Mouse (Mus musculus) T-helper 17 cell (primary cell): ENCODE data around the gene Slco3a1.

Experiments used
- in situ Hi-C, 2 experiments: fragments of 300-600 bp; cut with MboI, MseI; formaldehyde crosslinking; loops; 1 replicate in 1 of 2; 2 replicates in 1 of 2; pipeline ENCODE4 v1.15.1; 2025; ENCODE audit warnings: high pct_unique_total_duplicates in 2 of 2

Slco3a1 gene

DNA sequence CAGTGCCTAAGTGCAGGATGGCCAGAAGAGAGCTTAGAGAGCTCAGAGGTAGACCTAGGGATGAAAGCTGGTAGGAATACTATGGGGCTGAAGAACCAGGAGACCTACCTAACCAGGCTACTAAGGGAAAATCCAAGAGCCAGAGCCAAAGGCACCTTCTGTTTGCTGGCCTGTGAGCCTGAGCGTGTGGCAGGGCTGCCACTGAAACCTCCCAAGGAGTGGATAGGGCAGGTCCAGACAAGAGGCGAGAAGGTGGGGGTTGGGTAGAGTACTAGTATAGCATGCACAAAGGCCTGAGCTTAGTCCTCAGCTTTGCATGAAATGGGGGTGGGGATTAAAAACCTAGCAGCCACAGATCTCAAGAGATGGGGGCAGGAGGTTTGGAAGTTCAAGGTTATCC is 156.3 kb downstream of the Slco3a1 start:
- in situ Hi-C loops = no loop called here

DNA sequence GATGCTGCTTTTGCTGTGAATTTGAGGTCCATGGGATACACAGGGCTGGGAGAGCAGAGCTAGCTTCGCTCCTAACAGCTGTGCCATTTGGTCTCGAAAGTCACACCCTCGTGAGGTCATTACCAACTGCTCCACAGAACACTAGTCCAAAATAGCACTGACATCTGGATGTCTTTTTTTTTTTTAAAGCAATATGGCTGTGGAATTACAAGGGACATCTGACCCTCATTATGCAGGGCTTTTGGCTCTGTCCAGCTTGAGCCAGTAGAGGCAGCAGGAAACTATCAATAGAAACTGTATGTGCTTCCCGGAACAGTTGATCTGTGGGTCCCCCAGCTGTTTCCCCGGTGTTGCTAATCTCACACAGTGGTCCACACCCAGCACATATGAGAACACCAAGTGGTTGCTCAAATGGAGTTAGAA is 163.1 kb downstream of the Slco3a1 start:
- in situ Hi-C loops = no loop called here

DNA sequence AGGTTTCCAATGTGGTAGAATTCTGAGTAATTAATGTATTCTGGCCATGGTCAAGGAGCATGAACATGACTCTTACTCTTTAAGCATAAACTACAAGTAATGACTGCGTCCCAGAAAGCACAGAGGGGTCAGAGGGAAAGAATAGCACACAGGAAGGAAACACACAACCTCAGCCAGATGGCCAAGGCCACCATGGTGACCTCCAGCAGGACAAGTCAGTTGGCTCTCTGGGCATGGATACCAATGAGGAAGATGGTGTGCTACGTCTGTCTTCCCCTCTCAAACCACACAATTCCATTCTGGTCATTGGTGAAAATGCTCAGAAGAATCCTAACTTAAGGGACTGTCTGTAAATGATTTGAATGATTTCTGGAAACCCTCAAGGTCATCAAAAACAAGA is 165.0 kb downstream of the Slco3a1 start:
- in situ Hi-C loops = no loop called here

DNA sequence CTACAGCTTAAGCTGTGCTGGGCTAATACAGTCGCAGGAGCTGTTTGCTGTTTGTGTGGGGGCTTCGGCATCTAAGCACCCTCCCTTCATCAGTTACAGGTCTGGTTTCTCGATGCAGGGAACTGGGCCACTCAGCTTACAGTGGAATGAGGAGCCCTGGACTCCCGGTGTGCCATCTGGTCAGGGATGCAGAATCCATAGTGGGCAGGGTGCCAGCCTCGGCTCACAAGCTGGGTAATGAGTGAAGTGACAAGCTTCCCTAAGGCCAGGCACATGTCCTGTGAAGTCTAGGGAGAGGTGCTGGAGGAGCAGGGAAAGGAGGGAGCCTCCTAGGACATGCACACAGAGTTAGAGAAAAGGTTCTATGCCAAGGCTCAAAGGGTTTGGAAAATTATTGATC is 168.3 kb downstream of the Slco3a1 start:
- in situ Hi-C loops = no loop called here

DNA sequence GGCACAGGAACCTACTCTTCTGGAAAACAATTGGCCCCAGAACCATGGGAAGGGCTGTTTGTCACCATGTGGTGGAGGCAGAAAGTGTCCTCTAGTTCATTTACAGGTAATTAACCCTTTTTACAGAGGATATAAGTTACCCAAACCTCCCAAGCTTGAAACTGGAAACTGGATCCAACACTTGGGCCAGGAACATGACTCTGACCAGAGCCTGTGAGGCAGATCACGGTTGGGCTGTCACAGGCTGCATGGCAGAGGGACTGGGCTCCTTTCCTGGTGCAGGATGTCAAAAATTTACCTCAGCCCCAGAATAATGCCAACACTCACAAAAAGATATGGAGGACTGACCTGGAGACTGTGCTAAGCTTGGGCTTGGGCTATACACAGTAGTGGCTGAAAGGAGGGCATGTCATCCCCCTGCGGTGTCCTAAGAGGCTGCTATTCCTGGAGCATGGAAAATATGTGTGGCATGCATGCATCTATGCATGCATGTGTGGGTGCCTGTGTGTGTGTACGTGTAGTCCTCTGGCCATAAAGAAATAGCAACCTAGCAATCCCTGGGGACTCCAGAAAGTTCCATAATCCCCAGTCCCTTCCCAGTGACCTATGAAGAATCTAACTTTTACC is 171.4 kb downstream of the Slco3a1 start:
- in situ Hi-C loops = no loop called here

DNA sequence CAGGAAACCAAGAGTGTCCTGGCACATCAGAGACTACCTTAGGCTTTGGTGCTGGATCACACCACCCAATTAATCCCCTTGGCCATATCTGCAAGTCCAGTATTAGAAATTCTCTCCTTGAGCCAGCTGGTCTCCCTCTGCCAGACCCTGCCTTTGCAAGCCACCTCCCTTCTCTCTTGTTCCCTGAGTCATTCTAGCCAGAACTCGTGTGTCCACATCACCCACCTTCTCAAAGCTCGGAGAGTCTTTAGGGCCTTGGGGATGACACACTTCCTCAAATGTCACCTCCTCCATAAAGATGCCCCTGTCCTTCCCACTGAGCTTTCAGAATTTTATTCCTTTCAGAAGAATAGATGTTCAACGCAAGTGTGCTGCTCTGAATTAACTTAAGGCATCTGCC is 172.3 kb downstream of the Slco3a1 start:
- in situ Hi-C loops = no loop called here

DNA sequence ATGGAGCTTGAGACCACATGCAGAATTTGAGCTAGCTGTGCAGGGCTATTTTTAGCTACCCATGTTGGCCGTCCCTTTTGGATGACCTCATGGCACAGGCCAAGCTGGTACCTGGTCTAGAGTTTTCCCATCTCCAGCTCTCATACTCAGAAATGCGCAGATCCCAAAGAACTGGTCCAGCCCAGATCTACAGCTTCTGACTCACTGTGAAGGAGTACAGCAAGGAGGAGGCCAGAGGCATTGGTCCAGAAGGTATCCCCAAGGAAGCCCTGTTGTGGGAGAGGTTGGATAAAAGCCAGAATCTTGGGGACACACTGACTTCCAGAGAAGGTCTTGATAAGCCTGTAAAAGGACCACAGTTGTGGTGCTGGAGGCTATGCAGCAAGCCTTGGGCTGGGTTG is 172.7 kb downstream of the Slco3a1 start:
- in situ Hi-C loops = no loop called here

DNA sequence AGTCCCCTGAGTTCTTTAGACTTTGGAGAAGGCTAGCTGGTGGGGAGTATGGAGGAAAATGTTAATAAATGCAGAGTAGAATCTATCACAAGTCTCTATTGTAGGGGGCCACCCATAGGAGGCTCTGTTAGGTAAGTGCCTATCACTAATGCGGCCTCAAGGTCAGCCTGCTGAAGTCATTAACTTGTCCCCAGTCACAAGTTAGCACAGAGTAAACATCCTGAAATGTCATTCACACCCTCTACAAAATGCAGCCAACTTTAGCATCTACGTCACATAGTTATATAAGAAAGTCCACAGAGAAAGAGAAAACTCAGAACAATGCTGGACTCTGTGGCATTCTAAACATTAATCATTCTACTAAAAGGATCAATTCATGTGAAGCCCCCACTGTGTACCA is 173.5 kb downstream of the Slco3a1 start:
- in situ Hi-C loops = no loop called here

DNA sequence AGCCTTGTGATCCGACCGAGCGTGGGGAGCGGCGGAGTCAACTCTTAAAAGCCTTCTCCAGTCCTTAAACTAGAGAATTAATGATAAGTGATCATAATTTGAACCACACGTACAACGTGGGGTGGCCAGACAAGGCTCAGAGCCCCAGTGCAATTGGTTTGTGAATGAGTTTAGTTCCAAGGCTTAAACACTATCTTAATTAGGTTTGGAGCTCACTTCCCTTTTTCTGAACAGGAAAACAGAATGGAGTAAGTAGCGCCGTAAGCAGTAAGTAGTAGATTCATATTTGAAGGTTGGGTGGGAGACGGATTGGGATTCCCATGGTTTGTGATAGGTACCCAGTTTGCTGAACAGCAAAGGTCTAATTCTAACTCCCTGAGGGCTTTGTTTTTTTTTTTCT is 176.7 kb downstream of the Slco3a1 start:
- in situ Hi-C loops = no loop called here

DNA sequence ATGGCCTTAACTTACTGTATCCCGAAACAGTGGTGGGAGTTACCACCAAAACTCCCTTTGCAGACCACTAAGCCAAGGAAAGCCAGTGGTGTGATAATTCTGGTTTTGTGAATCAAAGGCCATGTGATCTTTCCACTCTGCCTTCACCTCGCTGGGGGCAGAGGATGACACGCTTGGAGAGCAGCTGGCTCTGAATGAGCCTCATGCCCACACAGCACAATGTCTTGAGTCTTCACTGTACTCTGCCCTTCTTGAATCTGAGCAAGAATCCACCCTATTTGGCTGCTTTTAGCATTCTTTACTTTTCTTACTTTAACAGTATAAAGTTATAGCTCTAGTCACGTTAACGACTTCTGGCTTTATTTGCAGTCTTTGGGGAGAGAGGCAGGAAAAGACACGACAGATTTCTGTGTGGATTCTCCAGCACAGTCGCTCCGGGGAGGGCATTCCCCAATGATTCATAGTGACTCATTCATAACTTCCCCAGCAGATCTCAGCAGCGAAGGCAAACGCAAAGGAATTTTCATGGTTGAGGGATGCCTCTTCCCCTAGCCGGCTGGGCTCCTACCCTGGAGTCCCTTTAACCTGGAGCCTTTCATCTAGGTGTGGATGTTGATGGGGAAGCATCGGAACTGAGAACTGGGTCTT is 178.1 kb downstream of the Slco3a1 start:
- in situ Hi-C loops = no loop called here

DNA sequence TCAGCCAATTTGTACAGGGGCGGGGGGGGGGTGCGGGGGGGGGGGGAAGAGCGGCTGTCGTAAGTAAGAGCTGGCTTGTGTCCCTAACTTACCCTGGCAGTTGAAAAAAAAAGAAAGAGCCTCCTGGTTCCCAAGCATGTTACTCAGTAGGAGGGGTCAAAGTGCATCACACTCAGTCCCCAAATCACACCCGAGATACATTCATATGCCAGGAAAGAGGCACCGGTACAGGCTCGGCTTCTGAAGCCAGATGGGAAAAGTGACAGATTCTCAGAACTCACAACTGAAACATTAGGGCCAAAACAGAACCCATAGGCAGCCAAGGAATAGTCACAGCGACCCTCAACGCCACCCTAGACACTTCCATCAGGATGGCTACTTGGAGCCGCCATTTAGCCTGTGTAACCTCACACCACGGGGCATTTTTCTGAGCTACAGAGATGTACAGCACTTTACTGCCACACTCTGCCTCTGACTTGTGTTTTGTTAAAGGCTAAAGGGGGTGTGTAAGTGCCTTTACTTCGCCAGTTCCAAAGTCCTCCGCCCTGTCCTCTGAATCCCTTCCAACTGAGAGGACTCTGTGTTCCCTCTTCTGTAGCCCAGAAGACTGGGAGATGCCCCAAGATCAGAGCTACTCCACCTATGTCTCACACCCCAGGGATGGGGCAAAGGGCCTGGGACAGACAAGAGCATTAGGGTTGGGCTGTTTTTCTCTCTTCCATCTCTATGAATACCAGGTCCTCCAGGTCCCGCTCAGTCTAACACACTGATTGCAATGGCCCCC is 179.2 kb downstream of the Slco3a1 start:
- in situ Hi-C loops = no loop called here

DNA sequence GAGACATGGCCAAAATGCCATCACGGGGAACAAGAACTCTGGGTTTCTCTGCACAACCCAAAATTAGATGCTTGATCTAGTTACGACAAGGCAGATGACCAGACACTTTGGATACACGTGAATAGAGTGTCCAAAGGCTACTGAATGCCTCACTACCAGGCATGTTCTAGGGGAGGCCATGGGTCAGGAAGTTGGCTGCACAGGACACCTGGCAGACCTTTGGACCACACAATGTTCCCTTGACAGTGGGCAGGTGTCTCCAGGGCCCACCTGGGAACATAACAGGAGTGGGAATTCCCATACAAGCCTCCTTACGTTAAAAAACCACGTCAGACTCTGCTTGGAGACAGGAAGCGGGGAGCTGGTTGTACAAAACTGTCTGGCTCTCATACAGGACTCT is 181.5 kb downstream of the Slco3a1 start:
- in situ Hi-C loops = loop anchor here (5.0 kb wide), 2 partner anchors 734 to 739 kb away; no protein-coding TSS in a partner anchor

DNA sequence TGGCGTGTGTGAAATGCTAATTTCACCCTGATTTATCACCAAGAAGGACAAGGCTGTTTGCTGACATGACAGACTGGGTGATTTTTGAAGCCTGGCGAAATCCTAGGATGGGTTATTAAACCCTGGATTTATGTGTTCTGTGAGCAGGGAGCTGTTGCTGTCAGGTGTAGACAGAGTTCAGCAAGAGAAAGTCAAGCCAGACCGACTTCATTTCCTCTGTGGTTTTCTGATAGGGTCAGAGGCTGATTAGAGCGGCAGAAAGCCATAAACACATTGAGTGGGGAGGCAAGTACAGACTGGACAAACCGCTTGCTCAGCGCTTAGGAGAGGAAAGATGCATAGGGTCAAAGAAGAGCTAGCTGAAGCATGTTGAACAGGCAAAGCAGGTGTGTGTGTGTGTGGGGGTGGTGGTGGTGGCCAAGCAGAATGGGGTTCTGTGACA is 182.4 kb downstream of the Slco3a1 start:
- in situ Hi-C loops = loop anchor here (5.0 kb wide), 2 partner anchors 735 to 740 kb away; no protein-coding TSS in a partner anchor

DNA sequence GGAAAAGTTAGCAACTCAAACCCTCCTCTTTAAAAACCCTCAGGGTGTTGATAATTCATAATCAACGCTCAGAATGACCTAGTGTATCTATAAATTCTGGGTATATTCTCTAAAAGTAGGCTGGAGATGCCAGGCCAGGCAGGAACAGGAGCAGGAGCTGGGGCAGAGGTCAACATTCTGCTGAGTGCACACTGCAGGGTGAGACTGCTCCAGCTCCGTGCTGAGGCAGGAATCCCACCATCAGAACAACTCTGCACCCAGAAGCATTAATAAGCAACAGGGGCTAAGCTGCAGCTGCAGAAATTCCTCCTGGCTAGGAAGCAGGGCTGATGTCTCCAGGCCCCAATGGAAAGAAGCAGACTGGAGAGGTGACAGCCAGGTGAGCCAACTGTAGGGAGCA is 182.9 kb downstream of the Slco3a1 start:
- in situ Hi-C loops = loop anchor here (5.0 kb wide), 2 partner anchors 736 to 741 kb away; no protein-coding TSS in a partner anchor

DNA sequence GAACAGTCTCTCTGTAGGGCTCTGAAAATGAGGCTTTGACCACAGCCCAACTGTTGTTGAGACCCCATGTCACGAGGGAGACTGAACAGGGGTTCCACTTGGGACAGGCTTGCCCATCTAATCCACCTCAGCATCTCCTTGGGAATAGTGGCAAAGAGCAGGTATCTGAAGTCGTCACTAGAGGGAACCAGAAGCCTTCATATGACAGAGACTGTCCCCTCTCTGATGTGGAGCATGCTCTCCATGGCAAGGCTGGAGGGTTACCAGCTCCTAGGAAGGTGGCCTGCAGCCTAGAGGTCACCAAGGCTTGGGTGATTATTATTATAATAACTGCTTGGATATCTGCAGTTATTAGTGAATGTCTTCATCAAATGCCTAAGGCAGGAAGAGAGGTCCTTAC is 183.4 kb downstream of the Slco3a1 start:
- in situ Hi-C loops = loop anchor here (5.0 kb wide), 2 partner anchors 736 to 741 kb away; no protein-coding TSS in a partner anchor

DNA sequence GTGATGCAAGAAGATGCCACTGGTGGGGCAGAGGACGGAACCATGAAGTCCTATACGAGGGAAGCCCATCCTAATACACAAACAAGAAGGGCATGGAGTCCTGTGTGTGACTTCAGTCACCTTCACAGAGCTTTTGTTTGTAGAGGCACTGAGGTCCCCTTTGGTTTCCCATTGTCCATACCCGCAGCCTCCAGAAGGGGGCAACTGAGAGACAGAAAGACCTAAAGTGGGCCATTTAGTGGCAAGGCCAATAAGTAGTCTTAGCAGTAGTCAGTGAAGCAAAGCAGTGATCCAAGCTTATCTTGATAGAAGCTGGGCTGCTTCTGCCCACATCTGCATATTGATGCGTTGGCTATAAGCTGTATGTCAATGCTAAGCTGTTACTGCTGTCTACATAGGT is 184.9 kb downstream of the Slco3a1 start:
- in situ Hi-C loops = loop anchor here (5.0 kb wide), 3 partner anchors 333 to 743 kb away; no protein-coding TSS in a partner anchor

DNA sequence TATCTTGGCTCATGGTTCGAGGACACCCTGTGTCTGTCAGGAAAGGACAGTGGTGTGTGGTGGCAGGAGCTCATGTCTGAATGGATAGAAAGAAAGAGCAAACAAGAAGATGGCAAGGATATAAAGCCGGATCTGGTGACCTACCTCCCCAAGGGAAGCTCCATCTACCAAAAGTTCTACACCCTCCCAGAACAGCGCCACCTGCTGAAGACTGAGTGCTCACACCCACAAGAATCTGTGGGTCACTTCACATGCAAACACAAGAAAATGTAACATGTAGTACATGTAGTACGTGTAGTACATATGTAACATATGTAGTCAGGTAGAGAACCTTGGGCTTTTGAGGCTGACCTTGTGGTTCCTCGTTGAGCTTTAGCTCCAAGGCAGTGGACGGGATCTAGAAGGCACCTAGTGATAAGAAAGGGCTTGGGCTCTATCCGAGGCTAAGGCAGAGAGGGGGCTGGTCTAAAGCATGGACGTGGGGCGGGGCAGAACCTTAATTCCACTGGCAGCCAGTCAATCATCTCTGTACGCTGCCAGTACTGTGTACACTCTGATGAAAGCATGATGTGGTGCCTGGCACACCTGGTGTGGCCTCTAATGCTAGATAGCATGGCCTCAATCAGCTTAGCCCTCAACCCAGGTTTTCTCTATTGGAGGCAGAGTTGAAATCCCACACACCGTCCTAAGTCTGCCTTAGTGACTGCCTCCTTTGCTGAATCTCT is 186.2 kb downstream of the Slco3a1 start:
- in situ Hi-C loops = loop anchor here (5.0 kb wide), 1 partner anchor 334 kb away; no protein-coding TSS in a partner anchor

DNA sequence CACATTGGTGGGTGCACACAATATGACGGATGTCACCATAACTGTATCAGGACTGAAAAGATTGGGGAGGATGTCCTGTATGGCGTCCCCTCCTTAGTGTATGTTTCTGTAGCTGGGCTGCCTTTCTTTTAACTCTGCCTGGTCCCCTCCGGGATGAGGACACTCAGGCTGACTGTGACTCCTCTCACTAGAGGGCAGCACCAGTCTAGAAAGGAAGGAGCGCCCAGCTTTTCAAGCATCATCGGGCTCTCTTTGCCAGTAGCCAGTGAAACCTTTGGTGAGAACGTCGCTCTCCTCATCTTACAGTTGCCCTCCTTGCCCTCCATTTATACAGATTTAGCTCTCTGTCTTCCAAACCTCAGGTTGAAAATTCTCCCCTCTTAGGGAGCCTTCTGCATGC is 187.2 kb downstream of the Slco3a1 start:
- in situ Hi-C loops = loop anchor here (5.0 kb wide), 1 partner anchor 335 kb away; no protein-coding TSS in a partner anchor

DNA sequence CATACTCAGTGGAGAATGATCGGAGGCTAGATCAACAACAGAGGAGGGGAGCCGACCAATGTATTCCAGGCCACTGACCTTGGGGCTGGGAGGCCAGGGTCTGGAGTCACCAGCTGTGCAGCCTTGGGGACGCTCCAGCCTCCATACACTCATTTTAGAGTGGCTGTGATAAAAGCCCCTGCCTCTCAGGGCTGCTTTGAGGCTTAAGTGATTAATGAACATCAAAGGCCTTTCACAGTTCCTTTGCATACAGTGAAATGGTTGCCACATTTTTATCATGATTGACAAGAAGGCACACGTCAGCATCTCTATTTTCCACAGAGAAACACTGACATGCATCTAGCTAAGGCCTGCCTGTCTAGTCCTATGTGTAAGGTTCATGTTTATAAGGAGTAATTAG is 189.0 kb downstream of the Slco3a1 start:
- in situ Hi-C loops = loop anchor here (5.0 kb wide), 1 partner anchor 337 kb away; no protein-coding TSS in a partner anchor

DNA sequence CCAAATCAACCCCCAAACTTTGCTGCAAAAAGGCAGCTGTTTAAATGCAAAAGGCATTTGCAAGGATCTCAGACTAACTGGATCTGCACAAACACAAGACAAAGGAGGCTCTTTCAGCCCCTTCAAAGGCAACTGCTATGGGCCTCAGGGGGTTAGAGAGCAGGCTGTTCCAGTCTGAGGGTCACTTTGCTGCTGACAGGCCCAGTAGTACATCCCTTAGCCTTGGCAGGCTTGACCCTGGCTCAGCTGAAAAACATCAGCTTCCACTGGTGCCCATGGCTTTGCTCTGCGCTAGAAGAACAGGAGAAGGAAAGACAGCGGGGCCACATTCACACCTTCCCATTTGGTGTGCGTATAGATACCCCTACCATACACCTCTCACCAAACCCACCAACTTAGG is 189.6 kb downstream of the Slco3a1 start:
- in situ Hi-C loops = loop anchor here (5.0 kb wide), 1 partner anchor 337 kb away; no protein-coding TSS in a partner anchor

DNA sequence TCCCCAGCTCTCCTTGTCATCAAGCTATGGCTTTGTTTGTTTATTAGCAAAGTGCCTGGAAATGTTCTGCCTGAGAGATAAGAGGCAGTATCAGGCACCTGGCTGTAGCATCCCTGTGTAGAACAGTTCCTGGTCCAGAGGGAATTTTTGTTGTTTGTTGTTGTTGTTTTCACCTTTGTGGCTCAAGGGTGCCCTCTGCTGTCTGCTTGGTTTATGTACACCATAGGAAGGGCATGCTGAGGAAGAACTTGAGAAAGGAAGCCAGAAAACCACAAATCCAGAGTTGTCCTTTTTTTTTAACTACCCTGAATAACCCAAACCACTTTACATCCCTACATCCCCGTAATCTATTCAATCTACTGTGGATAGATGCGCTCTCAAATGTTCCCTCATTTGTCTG is 191.1 kb downstream of the Slco3a1 start:
- in situ Hi-C loops = no loop called here
